Mouse (Mus musculus) bone marrow, adult 2 months (tissue): ENCODE results near the gene Bex6.

ENCODE experiments used
- CTCF ChIP-seq: fragments of 200-500 bp; IDR thresholded peaks from 2 replicates; pipeline ENCODE4 v1.5.1; 2011; ENCODE audit warnings: low read length, control low read depth; ENCODE audit not compliant: control insufficient read depth, insufficient read depth
- POLR2A ChIP-seq: fragments of 200-500 bp; IDR thresholded peaks from 2 replicates; pipeline ENCODE4 v1.6.1; 2011; ENCODE audit warnings: low read depth, mild to moderate bottlenecking, control low read depth, low read length, borderline replicate concordance; ENCODE audit not compliant: control insufficient read depth

GRCm38 (mm10) chr16:32221803-32222202 is 42.2 kb downstream of the Bex6 start:
- TF ChIP-seq CTCF (no peak), POLR2A (no peak)
